ENCODE assay signal across 29 mouse cellular contexts in genomic region chr10:112317783-112318182, GRCm38 (mm10). TPM values are rescaled to one million over a fixed set of nuclear protein-coding genes. Genes with fewer than 3 reads are reported as not detected.
A peak's percentile ranks its signal among the peaks of the same experiment; 100 is the strongest.
DNase-seq lines count a peak whose midpoint lies in the region; ATAC-seq and TF ChIP-seq lines count a peak whose summit lies in the region.
"Had no signal": no experiment of that assay in that cellular context is flagged by ENCODE, and none has a peak within 500 bp of the region (broad histone marks: within the 10 kb centered on the region; RNA-seq: fewer than 3 reads in every experiment).

No protein-coding gene starts in this region.

- H3K9me3 ChIP-seq in hindbrain, postnatal 0 days (ENCODE audit: low read length), result no peaks in the 10 kb centered on the region
- H3K9me3 ChIP-seq in hindbrain, embryonic 10.5 days, result no peaks in the 10 kb centered on the region
- H3K9me3 ChIP-seq in midbrain, postnatal 0 days (ENCODE audit: low read length), result no peaks in the 10 kb centered on the region
- no peaks in the 10 kb centered on the region for H3K9me3 ChIP-seq in midbrain, embryonic 13.5 days
- H3K9me3 ChIP-seq in limb, embryonic 14.5 days (ENCODE audit: control insufficient read depth, low read length), result no peaks in the 10 kb centered on the region
- H3K9me3 ChIP-seq: embryonic facial prominence, embryonic 10.5 days; embryonic facial prominence, embryonic 13.5 days; forebrain, embryonic 12.5 days; forebrain, embryonic 15.5 days; heart, embryonic 12.5 days; heart, embryonic 15.5 days; hindbrain, embryonic 15.5 days had no signal

- H3K4me3 ChIP-seq in hindbrain, postnatal 0 days (ENCODE audit: low read length), result no peak overlapping the region
- H3K4me3 ChIP-seq in hindbrain, embryonic 10.5 days, result no peak overlapping the region
- H3K4me3 ChIP-seq in midbrain, postnatal 0 days (ENCODE audit: low read depth, low read length), result no peak overlapping the region
- H3K4me3 ChIP-seq in midbrain, embryonic 13.5 days (replicated peaks), result no peak overlapping the region
- no peak overlapping the region for H3K4me3 ChIP-seq in limb, embryonic 14.5 days (replicated peaks; ENCODE audit: low read length)
- H3K4me3 ChIP-seq: embryonic facial prominence, embryonic 10.5 days; embryonic facial prominence, embryonic 13.5 days; erythroblast, embryonic 14.5 days; forebrain, embryonic 12.5 days; forebrain, embryonic 15.5 days; heart, embryonic 12.5 days; heart, embryonic 15.5 days; hindbrain, embryonic 15.5 days had no signal

- H3K9ac ChIP-seq in hindbrain, postnatal 0 days (replicated peaks; ENCODE audit: low read length), result no peak overlapping the region
- no peak overlapping the region for H3K9ac ChIP-seq in midbrain, postnatal 0 days (replicated peaks; ENCODE audit: low read length, poor library complexity, severe bottlenecking)
- no peak overlapping the region for H3K9ac ChIP-seq in midbrain, embryonic 13.5 days (replicated peaks)
- H3K9ac ChIP-seq in limb, embryonic 14.5 days (ENCODE audit: low read depth, low read length, severe bottlenecking), result no peak overlapping the region
- H3K9ac ChIP-seq: embryonic facial prominence, embryonic 13.5 days; forebrain, embryonic 12.5 days; forebrain, embryonic 15.5 days; heart, embryonic 12.5 days; heart, embryonic 15.5 days; hindbrain, embryonic 15.5 days had no signal

- ATAC-seq in hindbrain, postnatal 0 days, result peak; percentile 62; the same call in 1 of the 2 replicates
- ATAC-seq in midbrain, postnatal 0 days (ENCODE audit: low FRiP score), result no peak; the same call in 1 of the 2 replicates
- ATAC-seq in midbrain, embryonic 13.5 days, result no peak
- peak; percentile 60; the same call in 1 of the 2 replicates for ATAC-seq in limb, embryonic 14.5 days (ENCODE audit: low FRiP score, low read depth)
- ATAC-seq: forebrain, embryonic 15.5 days; inflammation-experienced regulatory T-cells, adult 6 months; Patski had no signal

- no peaks in the 10 kb centered on the region for H3K27me3 ChIP-seq in hindbrain, postnatal 0 days (ENCODE audit: insufficient read depth, low read length)
- H3K27me3 ChIP-seq in hindbrain, embryonic 10.5 days (ENCODE audit: insufficient read depth, poor library complexity, severe bottlenecking), result no peaks in the 10 kb centered on the region
- H3K27me3 ChIP-seq in midbrain, postnatal 0 days (ENCODE audit: insufficient read depth, low read length), result no peaks in the 10 kb centered on the region
- H3K27me3 ChIP-seq in midbrain, embryonic 13.5 days, result no peaks in the 10 kb centered on the region
- no peaks in the 10 kb centered on the region for H3K27me3 ChIP-seq in limb, embryonic 14.5 days (ENCODE audit: control insufficient read depth, insufficient read depth, low read length)
- H3K27me3 ChIP-seq: CH12.LX; embryonic facial prominence, embryonic 13.5 days; forebrain, embryonic 12.5 days; forebrain, embryonic 15.5 days; heart, embryonic 12.5 days; heart, embryonic 15.5 days; hindbrain, embryonic 15.5 days; Patski had no signal

- no peak overlapping the region for H3K4me2 ChIP-seq in hindbrain, postnatal 0 days (ENCODE audit: low read depth, low read length)
- no peak overlapping the region for H3K4me2 ChIP-seq in midbrain, postnatal 0 days (ENCODE audit: low read depth, low read length, poor library complexity, severe bottlenecking)
- no peak overlapping the region for H3K4me2 ChIP-seq in midbrain, embryonic 13.5 days (replicated peaks)
- no peak overlapping the region for H3K4me2 ChIP-seq in limb, embryonic 14.5 days (replicated peaks; ENCODE audit: low read depth, low read length, severe bottlenecking)
- H3K4me2 ChIP-seq: embryonic facial prominence, embryonic 13.5 days; forebrain, embryonic 12.5 days; forebrain, embryonic 15.5 days; heart, embryonic 12.5 days; heart, embryonic 15.5 days; hindbrain, embryonic 15.5 days had no signal

- no peak for TF ChIP-seq POLR2A in limb, embryonic 14.5 days (IDR thresholded peaks at IDR 0.05; ENCODE audit: borderline replicate concordance, extremely low read depth, insufficient read depth, insufficient read length)

- TF ChIP-seq CTCF in hindbrain, postnatal 0 days (IDR thresholded peaks at IDR 0.05; ENCODE audit: low read depth), result no peak
- TF ChIP-seq CTCF in midbrain, postnatal 0 days (IDR thresholded peaks at IDR 0.05), result no peak

- no peaks in the 10 kb centered on the region for H3K36me3 ChIP-seq in hindbrain, postnatal 0 days (ENCODE audit: insufficient read depth, low read length)
- H3K36me3 ChIP-seq in hindbrain, embryonic 10.5 days, result no peaks in the 10 kb centered on the region
- H3K36me3 ChIP-seq in midbrain, postnatal 0 days (ENCODE audit: insufficient read depth, low read length), result no peaks in the 10 kb centered on the region
- no peaks in the 10 kb centered on the region for H3K36me3 ChIP-seq in midbrain, embryonic 13.5 days
- no peaks in the 10 kb centered on the region for H3K36me3 ChIP-seq in limb, embryonic 14.5 days (ENCODE audit: control insufficient read depth, insufficient read depth, low read length)
- H3K36me3 ChIP-seq: embryonic facial prominence, embryonic 10.5 days; embryonic facial prominence, embryonic 13.5 days; forebrain, embryonic 12.5 days; forebrain, embryonic 15.5 days; G1E; heart, embryonic 12.5 days; heart, embryonic 15.5 days; hindbrain, embryonic 15.5 days had no signal

- 76% methylated on average over 1 of the region's 1 CpGs for WGBS in hindbrain, postnatal 0 days
- 91% methylated on average over 1 of the region's 1 CpGs for WGBS in hindbrain, embryonic 10.5 days
- 87% methylated on average over 1 of the region's 1 CpGs for WGBS in midbrain, postnatal 0 days
- 82% methylated on average over 1 of the region's 1 CpGs for WGBS in midbrain, embryonic 13.5 days
- 66% methylated on average over 1 of the region's 1 CpGs for WGBS in limb, embryonic 14.5 days

- no peaks in the 10 kb centered on the region for H3K4me1 ChIP-seq in hindbrain, postnatal 0 days (ENCODE audit: insufficient read depth, low read length)
- 0 out of 2 replicates have a peak, but pooled peaks cover 5% of the 10 kb centered on the region for H3K4me1 ChIP-seq in hindbrain, embryonic 10.5 days (replicated peaks)
- no peaks in the 10 kb centered on the region for H3K4me1 ChIP-seq in midbrain, postnatal 0 days (ENCODE audit: insufficient read depth, low read length)
- no peaks in the 10 kb centered on the region for H3K4me1 ChIP-seq in midbrain, embryonic 13.5 days (replicated peaks)
- no peaks in the 10 kb centered on the region for H3K4me1 ChIP-seq in limb, embryonic 14.5 days (ENCODE audit: control insufficient read depth, insufficient read depth, low read length)
- H3K4me1 ChIP-seq: embryonic facial prominence, embryonic 10.5 days; embryonic facial prominence, embryonic 13.5 days; forebrain, embryonic 12.5 days; forebrain, embryonic 15.5 days; heart, embryonic 12.5 days; heart, embryonic 15.5 days had no signal

- H3K27ac ChIP-seq in hindbrain, postnatal 0 days, result no peak overlapping the region
- no peak overlapping the region for H3K27ac ChIP-seq in hindbrain, embryonic 10.5 days
- H3K27ac ChIP-seq in midbrain, postnatal 0 days (ENCODE audit: low read depth, low read length), result no peak overlapping the region
- no peak overlapping the region for H3K27ac ChIP-seq in midbrain, embryonic 13.5 days
- H3K27ac ChIP-seq in limb, embryonic 14.5 days (replicated peaks; ENCODE audit: low read depth, low read length), result no peak overlapping the region
- H3K27ac ChIP-seq: embryonic facial prominence, embryonic 10.5 days; embryonic facial prominence, embryonic 13.5 days; forebrain, embryonic 12.5 days; forebrain, embryonic 15.5 days; heart, embryonic 15.5 days; hindbrain, embryonic 15.5 days had no signal

- DNase-seq in hindbrain, postnatal 0 days (ENCODE audit: low spot score), result peak; percentile 49
- no peak for DNase-seq in hindbrain, embryonic 10.5 days (ENCODE audit: low spot score)
- peak; percentile 48 for DNase-seq in midbrain, postnatal 0 days (ENCODE audit: low spot score)
- peak; percentile 4 for DNase-seq in limb, embryonic 14.5 days (ENCODE audit: low spot score)
- no peak for DNase-seq in right cerebral cortex, postnatal 14 days
- DNase-seq: adrenal gland, postnatal 10 days; B cell, adult 2 months; cerebellum, adult 11-12 months; cerebellum, adult 8-10 months; cerebellum, postnatal 10 days; cerebellum, postnatal 36 days; embryo, embryonic 11 days; gastrocnemius, postnatal 25 days; heart, adult 18-20 months; heart, postnatal 10 days; heart, postnatal 36 days had no signal

RNA-seq across cellular contexts. Expression of gene Kcnc2, which starts 46.9 kb away (rescaled TPM):
- total RNA-seq in hindbrain, postnatal 0 days (2014; rRNA removed), result 11.6 and 11.9 TPM in 2 replicates
- 4.6 and 5.2 TPM in 2 replicates for polyA plus RNA-seq in hindbrain, postnatal 0 days (2015; fragmentation: Nextera tagmentation; extraction: Ambion mirVana)
- 0.81 and 0.93 TPM in 2 replicates for polyA plus RNA-seq in hindbrain, embryonic 10.5 days (2016; fragmentation: Nextera tagmentation; extraction: Ambion mirVana)
- total RNA-seq in midbrain, postnatal 0 days (2014; rRNA removed), result 20.6 and 23.7 TPM in 2 replicates
- polyA plus RNA-seq in midbrain, postnatal 0 days (2015; fragmentation: Nextera tagmentation; extraction: Ambion mirVana), result 7.0 and 7.2 TPM in 2 replicates
- polyA plus RNA-seq in midbrain, embryonic 13.5 days (2015; fragmentation: Nextera tagmentation; extraction: Ambion mirVana), result 3.3 and 4.1 TPM in 2 replicates
- polyA plus RNA-seq in limb, embryonic 14.5 days (2012; rRNA removed), result 0.57 and 0.76 TPM in 2 replicates
- polyA plus RNA-seq in limb, embryonic 14.5 days (2014; fragmentation: Nextera tagmentation; extraction: Ambion mirVana), result 0.53 and 0.54 TPM in 2 replicates
- total RNA-seq: CH12.LX had no signal
- polyA plus RNA-seq: G1E had no signal

Comparison
In these comparisons a context has a peak if more than half of its experiments do, and no peak if none do; other contexts are left out.
1. DNase-seq: peak in hindbrain, postnatal 0 days (single experiment), midbrain, postnatal 0 days (single experiment) and limb, embryonic 14.5 days (single experiment); none in hindbrain, embryonic 10.5 days (single experiment) and right cerebral cortex, postnatal 14 days (single experiment).
2. ATAC-seq: peak in hindbrain, postnatal 0 days (single experiment) and limb, embryonic 14.5 days (single experiment); none in midbrain, postnatal 0 days (single experiment) and midbrain, embryonic 13.5 days (single experiment).